Mouse (Mus musculus): ENCODE results near the gene Lfng. TPM values are rescaled to one million over a fixed set of nuclear protein-coding genes. Genes with fewer than 3 reads are reported as not detected.

Lfng gene
- polyA plus RNA-seq, 1 experiment from 2014 or later = 38.9 TPM

GRCm38 (mm10) chr5:140569032-140569595, 38.0 kb upstream of the Lfng start:
- no peaks in the 10 kb centered on the region for H3K36me3 ChIP-seq (ENCODE audit: insufficient read depth, low read length)
- no peak for ATAC-seq (ENCODE audit: low FRiP score, low TSS enrichment)
- no peaks in the 10 kb centered on the region for H3K9me3 ChIP-seq (ENCODE audit: low read length)
- WGBS = 82% methylated on average over 16 of the region's 16 CpGs
- no peak overlapping the region for H3K9ac ChIP-seq (replicated peaks; ENCODE audit: low read length)
- no peak overlapping the region for H3K4me2 ChIP-seq (replicated peaks; ENCODE audit: low read depth, low read length)
- H3K27me3 ChIP-seq (ENCODE audit: insufficient read depth, low read length) = no peaks in the 10 kb centered on the region
- H3K4me1 ChIP-seq (ENCODE audit: insufficient read depth, low read length) = peaks cover 25% of the 10 kb centered on the region
- no peak overlapping the region for H3K27ac ChIP-seq (ENCODE audit: low read length)
- no peak overlapping the region for H3K4me3 ChIP-seq (ENCODE audit: low read length)

DNA sequence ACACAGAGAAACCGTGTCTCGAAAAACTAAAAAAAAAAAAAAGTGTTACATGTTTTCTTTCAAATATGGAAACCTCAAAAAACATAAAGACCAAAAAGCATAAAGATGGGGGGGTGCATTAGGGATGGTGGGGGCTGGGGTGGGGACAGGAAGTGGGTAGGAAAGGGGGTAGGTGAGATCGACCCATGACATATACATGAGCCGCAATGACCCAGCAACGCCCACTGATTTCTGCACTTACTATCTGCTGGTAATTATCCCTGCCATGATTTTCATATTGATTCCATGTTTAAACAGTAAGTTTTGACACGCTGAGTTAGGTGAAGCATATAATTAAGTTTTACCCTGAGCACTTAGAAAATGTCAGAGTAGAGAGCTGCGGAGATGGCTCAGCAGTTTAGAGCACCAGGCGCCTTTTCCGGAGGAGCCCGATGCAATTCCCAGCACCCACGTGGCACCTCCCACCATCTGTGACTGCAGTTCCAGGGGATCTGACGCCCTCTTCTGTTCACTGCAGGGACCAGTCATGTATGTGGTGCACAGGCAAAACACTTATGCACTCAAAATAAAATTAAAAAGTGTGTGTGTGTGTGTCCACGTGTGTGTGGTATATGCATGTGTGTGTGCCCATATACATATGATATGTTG, 36.8 kb upstream of the Lfng start:
- H3K4me3 ChIP-seq (ENCODE audit: low read length) = no peak overlapping the region
- ATAC-seq (ENCODE audit: low FRiP score, low TSS enrichment) = no peak
- no peak overlapping the region for H3K27ac ChIP-seq (ENCODE audit: low read length)
- no peaks in the 10 kb centered on the region for H3K9me3 ChIP-seq (ENCODE audit: low read length)
- WGBS = 91% methylated on average over 13 of the region's 13 CpGs
- H3K4me2 ChIP-seq (replicated peaks; ENCODE audit: low read depth, low read length) = no peak overlapping the region
- H3K27me3 ChIP-seq (ENCODE audit: insufficient read depth, low read length) = no peaks in the 10 kb centered on the region
- peaks cover 24% of the 10 kb centered on the region for H3K4me1 ChIP-seq (ENCODE audit: insufficient read depth, low read length)
- H3K9ac ChIP-seq (replicated peaks; ENCODE audit: low read length) = no peak overlapping the region
- H3K36me3 ChIP-seq (ENCODE audit: insufficient read depth, low read length) = no peaks in the 10 kb centered on the region

DNA sequence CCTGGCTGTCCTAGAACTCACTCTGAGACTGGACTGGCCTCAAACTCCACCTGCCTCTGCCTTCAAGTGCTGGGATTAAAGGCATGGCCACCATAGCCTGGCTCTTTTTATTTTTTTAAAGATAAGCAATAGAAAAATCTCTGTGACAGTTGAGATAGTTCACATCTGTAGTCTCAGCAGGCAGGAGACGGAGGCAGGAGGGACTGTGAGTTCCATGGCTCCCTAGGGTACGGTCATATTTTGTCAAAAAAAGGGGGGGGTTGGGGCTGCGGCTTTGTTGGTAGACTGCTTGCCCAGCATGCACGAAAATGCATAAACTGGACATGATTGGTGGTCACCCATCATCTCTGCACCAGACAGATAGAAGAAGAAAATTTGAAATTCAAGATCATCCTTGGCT, 35.9 kb upstream of the Lfng start:
- H3K4me1 ChIP-seq (ENCODE audit: insufficient read depth, low read length) = peaks cover 16% of the 10 kb centered on the region
- ATAC-seq (ENCODE audit: low FRiP score, low TSS enrichment) = no peak
- H3K4me3 ChIP-seq (ENCODE audit: low read length) = no peak overlapping the region
- H3K36me3 ChIP-seq (ENCODE audit: insufficient read depth, low read length) = no peaks in the 10 kb centered on the region
- H3K4me2 ChIP-seq (replicated peaks; ENCODE audit: low read depth, low read length) = no peak overlapping the region
- no peaks in the 10 kb centered on the region for H3K27me3 ChIP-seq (ENCODE audit: insufficient read depth, low read length)
- WGBS = 66% methylated on average over 4 of the region's 4 CpGs
- H3K27ac ChIP-seq (ENCODE audit: low read length) = no peak overlapping the region
- H3K9ac ChIP-seq (replicated peaks; ENCODE audit: low read length) = no peak overlapping the region
- no peaks in the 10 kb centered on the region for H3K9me3 ChIP-seq (ENCODE audit: low read length)

GRCm38 (mm10) chr5:140571673-140572072, 35.4 kb upstream of the Lfng start:
- Histone ChIP-seq H3K9ac (replicated peaks; ENCODE audit: low read length) (no peak overlapping the region), H3K4me3 (ENCODE audit: low read length) (no peak overlapping the region), H3K4me2 (replicated peaks; ENCODE audit: low read depth, low read length) (no peak overlapping the region), H3K9me3 (ENCODE audit: low read length) (no peaks in the 10 kb centered on the region), H3K4me1 (ENCODE audit: insufficient read depth, low read length) (peaks cover 16% of the 10 kb centered on the region), H3K27me3 (ENCODE audit: insufficient read depth, low read length) (no peaks in the 10 kb centered on the region), H3K36me3 (ENCODE audit: insufficient read depth, low read length) (no peaks in the 10 kb centered on the region), H3K27ac (ENCODE audit: low read length) (no peak overlapping the region)
- no peak for ATAC-seq (ENCODE audit: low FRiP score, low TSS enrichment)
- WGBS = 66% methylated on average over 10 of the region's 10 CpGs

DNA sequence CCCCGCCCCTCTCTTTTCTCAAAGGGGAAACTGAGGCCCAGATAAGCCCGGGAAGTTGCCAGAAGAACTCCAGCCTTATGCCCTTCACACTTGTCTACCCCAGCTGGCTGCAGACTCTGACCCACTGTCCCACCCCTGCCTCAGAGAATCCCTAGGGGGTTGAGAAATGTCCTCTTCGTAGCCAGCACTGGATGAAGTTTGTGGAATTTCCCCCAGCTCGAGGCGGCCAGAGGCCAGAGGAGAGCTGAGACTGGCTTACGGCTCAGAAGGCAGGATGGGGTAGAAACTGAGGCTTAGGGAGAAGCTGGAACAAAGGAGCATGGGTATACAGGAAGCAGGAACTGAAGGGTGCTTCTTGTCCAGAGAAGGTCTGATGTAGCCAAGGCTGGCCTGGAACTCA, 34.5 kb upstream of the Lfng start:
- no peak overlapping the region for H3K4me3 ChIP-seq (ENCODE audit: low read length)
- no peak overlapping the region for H3K27ac ChIP-seq (ENCODE audit: low read length)
- no peaks in the 10 kb centered on the region for H3K9me3 ChIP-seq (ENCODE audit: low read length)
- peaks cover 9% of the 10 kb centered on the region for H3K4me1 ChIP-seq (ENCODE audit: insufficient read depth, low read length)
- no peaks in the 10 kb centered on the region for H3K36me3 ChIP-seq (ENCODE audit: insufficient read depth, low read length)
- no peak for ATAC-seq (ENCODE audit: low FRiP score, low TSS enrichment)
- H3K9ac ChIP-seq (replicated peaks; ENCODE audit: low read length) = no peak overlapping the region
- no peak overlapping the region for H3K4me2 ChIP-seq (replicated peaks; ENCODE audit: low read depth, low read length)
- H3K27me3 ChIP-seq (ENCODE audit: insufficient read depth, low read length) = no peaks in the 10 kb centered on the region
- WGBS = 66% methylated on average over 6 of the region's 6 CpGs

GRCm38 (mm10) chr5:140575381-140575866, 31.7 kb upstream of the Lfng start:
- no peaks in the 10 kb centered on the region for H3K27me3 ChIP-seq (ENCODE audit: insufficient read depth, low read length)
- peaks cover 18% of the 10 kb centered on the region for H3K4me1 ChIP-seq (ENCODE audit: insufficient read depth, low read length)
- no peak overlapping the region for H3K4me3 ChIP-seq (ENCODE audit: low read length)
- H3K36me3 ChIP-seq (ENCODE audit: insufficient read depth, low read length) = no peaks in the 10 kb centered on the region
- no peak overlapping the region for H3K27ac ChIP-seq (ENCODE audit: low read length)
- H3K4me2 ChIP-seq (replicated peaks; ENCODE audit: low read depth, low read length) = no peak overlapping the region
- no peak for ATAC-seq (ENCODE audit: low FRiP score, low TSS enrichment)
- 53% methylated on average over 5 of the region's 5 CpGs for WGBS
- no peak overlapping the region for H3K9ac ChIP-seq (replicated peaks; ENCODE audit: low read length)
- no peaks in the 10 kb centered on the region for H3K9me3 ChIP-seq (ENCODE audit: low read length)

GRCm38 (mm10) chr5:140579221-140579620, 27.9 kb upstream of the Lfng start:
- ATAC-seq (ENCODE audit: low FRiP score, low TSS enrichment) = no peak; the same call in 1 of the 2 replicates
- Histone ChIP-seq H3K4me3 (ENCODE audit: low read length) (no peak overlapping the region), H3K4me2 (replicated peaks; ENCODE audit: low read depth, low read length) (no peak overlapping the region), H3K4me1 (ENCODE audit: insufficient read depth, low read length) (peaks cover 44% of the 10 kb centered on the region), H3K9me3 (ENCODE audit: low read length) (no peaks in the 10 kb centered on the region), H3K9ac (replicated peaks; ENCODE audit: low read length) (0 out of 2 replicates have a peak overlapping the region, but pooled peaks have one; percentile 11), H3K27me3 (ENCODE audit: insufficient read depth, low read length) (no peaks in the 10 kb centered on the region), H3K36me3 (ENCODE audit: insufficient read depth, low read length) (no peaks in the 10 kb centered on the region), H3K27ac (ENCODE audit: low read length) (peak overlapping the region; percentile 32; the same call in 1 of the 2 replicates)
- 44% methylated on average over 9 of the region's 9 CpGs for WGBS

DNA sequence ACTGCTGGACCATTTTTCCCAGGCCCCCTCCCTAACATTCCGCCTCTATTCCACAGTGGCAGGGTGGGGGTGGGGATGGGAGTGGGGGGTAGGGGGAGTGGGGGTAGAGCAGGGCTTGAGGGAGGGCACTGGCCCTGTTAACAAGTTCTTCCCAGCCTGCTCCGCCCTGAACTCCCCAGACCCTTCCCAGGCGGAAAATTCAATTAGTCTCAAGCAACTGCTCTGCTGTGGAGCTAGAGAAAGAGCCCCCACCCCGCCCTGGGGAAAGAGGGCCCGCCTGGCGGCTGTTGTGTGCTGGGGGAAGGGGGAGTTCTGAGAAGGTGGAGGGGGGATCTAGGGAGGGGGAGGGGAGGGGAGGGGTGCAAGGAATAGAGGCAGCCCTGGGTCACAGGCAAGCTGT, 27.3 kb upstream of the Lfng start:
- ATAC-seq (ENCODE audit: low FRiP score, low TSS enrichment) = peak; percentile 62
- peak overlapping the region; percentile 32; the same call in 1 of the 2 replicates for H3K27ac ChIP-seq (ENCODE audit: low read length)
- H3K9me3 ChIP-seq (ENCODE audit: low read length) = no peaks in the 10 kb centered on the region
- no peak overlapping the region for H3K4me2 ChIP-seq (replicated peaks; ENCODE audit: low read depth, low read length)
- no peaks in the 10 kb centered on the region for H3K36me3 ChIP-seq (ENCODE audit: insufficient read depth, low read length)
- H3K4me3 ChIP-seq (ENCODE audit: low read length) = no peak overlapping the region
- H3K9ac ChIP-seq (replicated peaks; ENCODE audit: low read length) = 0 out of 2 replicates have a peak overlapping the region, but pooled peaks have one; percentile 11
- no peaks in the 10 kb centered on the region for H3K27me3 ChIP-seq (ENCODE audit: insufficient read depth, low read length)
- WGBS = 15% methylated on average over 6 of the region's 6 CpGs
- peaks cover 46% of the 10 kb centered on the region for H3K4me1 ChIP-seq (ENCODE audit: insufficient read depth, low read length)

- 3% methylated on average over 5 of the region's 5 CpGs for WGBS
- Histone ChIP-seq H3K4me1 (ENCODE audit: insufficient read depth, low read length) (peaks cover 41% of the 10 kb centered on the region), H3K4me2 (replicated peaks; ENCODE audit: low read depth, low read length) (0 out of 2 replicates have a peak overlapping the region, but pooled peaks have one; percentile 1), H3K9ac (replicated peaks; ENCODE audit: low read length) (no peak overlapping the region), H3K4me3 (ENCODE audit: low read length) (no peak overlapping the region), H3K27me3 (ENCODE audit: insufficient read depth, low read length) (no peaks in the 10 kb centered on the region), H3K9me3 (ENCODE audit: low read length) (no peaks in the 10 kb centered on the region), H3K36me3 (ENCODE audit: insufficient read depth, low read length) (no peaks in the 10 kb centered on the region), H3K27ac (ENCODE audit: low read length) (peak overlapping the region; percentile 28; the same call in 1 of the 2 replicates)
- ATAC-seq (ENCODE audit: low FRiP score, low TSS enrichment) = peak; percentile 66
Observed at GRCm38 (mm10) chr5:140581569-140581968, 25.6 kb upstream of the Lfng start.
